Mouse (Mus musculus): Measurements from ENCODE around the gene Mamdc2. TPM values are rescaled to one million over a fixed set of nuclear protein-coding genes. Genes with fewer than 3 reads are reported as not detected.

Gene Mamdc2
- total and polyA plus RNA-seq, 2 experiments from 2014 or later = 3.2 to 4.0 TPM

GRCm38 (mm10) chr19:23395956-23396355, 52.3 kb downstream of the Mamdc2 start:
- TF ChIP-seq CTCF (IDR thresholded peaks at IDR 0.05; ENCODE audit: low read depth) = no peak
- H3K27me3 ChIP-seq (ENCODE audit: insufficient read depth, low read length) = no peaks in the 10 kb centered on the region
- no peak overlapping the region for H3K9ac ChIP-seq (replicated peaks; ENCODE audit: low read length)
- no peaks in the 10 kb centered on the region for H3K36me3 ChIP-seq (ENCODE audit: insufficient read depth, low read length)
- DNase-seq (ENCODE audit: low spot score) (no peak), ATAC-seq (no peak)
- no peak overlapping the region for H3K4me3 ChIP-seq (ENCODE audit: low read length)
- no peaks in the 10 kb centered on the region for H3K9me3 ChIP-seq (ENCODE audit: low read length)
- H3K4me1 ChIP-seq (ENCODE audit: insufficient read depth, low read length) = no peaks in the 10 kb centered on the region
- H3K27ac ChIP-seq = no peak overlapping the region
- 60% methylated on average over 2 of the region's 2 CpGs for WGBS
- H3K4me2 ChIP-seq (ENCODE audit: low read depth, low read length) = no peak overlapping the region

- H3K27me3 ChIP-seq (ENCODE audit: insufficient read depth, low read length) = no peaks in the 10 kb centered on the region
- no peak overlapping the region for H3K4me2 ChIP-seq (ENCODE audit: low read depth, low read length)
- WGBS = 83% methylated on average over 1 of the region's 1 CpGs
- H3K27ac ChIP-seq = no peak overlapping the region
- H3K9me3 ChIP-seq (ENCODE audit: low read length) = no peaks in the 10 kb centered on the region
- H3K4me1 ChIP-seq (ENCODE audit: insufficient read depth, low read length) = no peaks in the 10 kb centered on the region
- no peak overlapping the region for H3K4me3 ChIP-seq (ENCODE audit: low read length)
- no peaks in the 10 kb centered on the region for H3K36me3 ChIP-seq (ENCODE audit: insufficient read depth, low read length)
- no peak overlapping the region for H3K9ac ChIP-seq (replicated peaks; ENCODE audit: low read length)
- DNase-seq (ENCODE audit: low spot score) (no peak), ATAC-seq (no peak)
- no peak for TF ChIP-seq CTCF (IDR thresholded peaks at IDR 0.05; ENCODE audit: low read depth)
Observed at GRCm38 (mm10) chr19:23394597-23394996, 53.6 kb downstream of the Mamdc2 start.

GRCm38 (mm10) chr19:23388862-23389272, 59.4 kb downstream of the Mamdc2 start:
- Histone ChIP-seq H3K27ac (no peak overlapping the region), H3K9me3 (ENCODE audit: low read length) (no peaks in the 10 kb centered on the region), H3K9ac (replicated peaks; ENCODE audit: low read length) (no peak overlapping the region), H3K4me3 (ENCODE audit: low read length) (no peak overlapping the region), H3K4me1 (ENCODE audit: insufficient read depth, low read length) (no peaks in the 10 kb centered on the region), H3K27me3 (ENCODE audit: insufficient read depth, low read length) (no peaks in the 10 kb centered on the region), H3K36me3 (ENCODE audit: insufficient read depth, low read length) (no peaks in the 10 kb centered on the region), H3K4me2 (ENCODE audit: low read depth, low read length) (no peak overlapping the region)
- ATAC-seq (no peak), DNase-seq (ENCODE audit: low spot score) (peak; percentile 27)
- TF ChIP-seq CTCF (IDR thresholded peaks at IDR 0.05; ENCODE audit: low read depth) = no peak
- 21% methylated on average over 4 of the region's 4 CpGs for WGBS

- H3K4me1 ChIP-seq (ENCODE audit: insufficient read depth, low read length) = no peaks in the 10 kb centered on the region
- DNase-seq (ENCODE audit: low spot score) (no peak), ATAC-seq (no peak)
- H3K27me3 ChIP-seq (ENCODE audit: insufficient read depth, low read length) = no peaks in the 10 kb centered on the region
- WGBS = 50% methylated on average over 7 of the region's 7 CpGs
- TF ChIP-seq CTCF (IDR thresholded peaks at IDR 0.05; ENCODE audit: low read depth) = no peak
- no peaks in the 10 kb centered on the region for H3K36me3 ChIP-seq (ENCODE audit: insufficient read depth, low read length)
- no peak overlapping the region for H3K27ac ChIP-seq
- no peak overlapping the region for H3K9ac ChIP-seq (replicated peaks; ENCODE audit: low read length)
- no peak overlapping the region for H3K4me3 ChIP-seq (ENCODE audit: low read length)
- H3K9me3 ChIP-seq (ENCODE audit: low read length) = no peaks in the 10 kb centered on the region
- no peak overlapping the region for H3K4me2 ChIP-seq (ENCODE audit: low read depth, low read length)
Observed at GRCm38 (mm10) chr19:23388083-23388861, 60.0 kb downstream of the Mamdc2 start.

- no peak for TF ChIP-seq CTCF (IDR thresholded peaks at IDR 0.05; ENCODE audit: low read depth)
- no peak overlapping the region for H3K4me2 ChIP-seq (ENCODE audit: low read depth, low read length)
- H3K4me3 ChIP-seq (ENCODE audit: low read length) = no peak overlapping the region
- WGBS = 59% methylated on average over 2 of the region's 2 CpGs
- H3K27me3 ChIP-seq (ENCODE audit: insufficient read depth, low read length) = no peaks in the 10 kb centered on the region
- DNase-seq (ENCODE audit: low spot score) (no peak), ATAC-seq (no peak)
- no peaks in the 10 kb centered on the region for H3K4me1 ChIP-seq (ENCODE audit: insufficient read depth, low read length)
- no peak overlapping the region for H3K9ac ChIP-seq (replicated peaks; ENCODE audit: low read length)
- H3K9me3 ChIP-seq (ENCODE audit: low read length) = no peaks in the 10 kb centered on the region
- H3K27ac ChIP-seq = no peak overlapping the region
- no peaks in the 10 kb centered on the region for H3K36me3 ChIP-seq (ENCODE audit: insufficient read depth, low read length)
Observed at GRCm38 (mm10) chr19:23382396-23382795, 65.8 kb downstream of the Mamdc2 start.

GRCm38 (mm10) chr19:23380968-23381367, 67.3 kb downstream of the Mamdc2 start:
- Histone ChIP-seq H3K4me1 (ENCODE audit: insufficient read depth, low read length) (no peaks in the 10 kb centered on the region), H3K4me3 (ENCODE audit: low read length) (no peak overlapping the region), H3K27me3 (ENCODE audit: insufficient read depth, low read length) (no peaks in the 10 kb centered on the region), H3K9ac (replicated peaks; ENCODE audit: low read length) (no peak overlapping the region), H3K27ac (no peak overlapping the region), H3K36me3 (ENCODE audit: insufficient read depth, low read length) (no peaks in the 10 kb centered on the region), H3K9me3 (ENCODE audit: low read length) (no peaks in the 10 kb centered on the region), H3K4me2 (ENCODE audit: low read depth, low read length) (no peak overlapping the region)
- DNase-seq (ENCODE audit: low spot score) = no peak
- WGBS = 93% methylated on average over 4 of the region's 4 CpGs
- no peak for ATAC-seq
- TF ChIP-seq CTCF (IDR thresholded peaks at IDR 0.05; ENCODE audit: low read depth) = no peak

GRCm38 (mm10) chr19:23379752-23380504, 68.3 kb downstream of the Mamdc2 start:
- no peak overlapping the region for H3K27ac ChIP-seq
- no peaks in the 10 kb centered on the region for H3K36me3 ChIP-seq (ENCODE audit: insufficient read depth, low read length)
- H3K4me2 ChIP-seq (ENCODE audit: low read depth, low read length) = no peak overlapping the region
- H3K4me1 ChIP-seq (ENCODE audit: insufficient read depth, low read length) = no peaks in the 10 kb centered on the region
- H3K9me3 ChIP-seq (ENCODE audit: low read length) = no peaks in the 10 kb centered on the region
- H3K9ac ChIP-seq (replicated peaks; ENCODE audit: low read length) = no peak overlapping the region
- no peak for ATAC-seq
- DNase-seq (ENCODE audit: low spot score) = peak; percentile 55
- H3K27me3 ChIP-seq (ENCODE audit: insufficient read depth, low read length) = no peaks in the 10 kb centered on the region
- TF ChIP-seq CTCF (IDR thresholded peaks at IDR 0.05; ENCODE audit: low read depth) = no peak
- 78% methylated on average over 8 of the region's 8 CpGs for WGBS
- no peak overlapping the region for H3K4me3 ChIP-seq (ENCODE audit: low read length)

Data from hindbrain, postnatal 0 days (tissue).